Mouse (Mus musculus): ENCODE data around the gene Cab39l. TPM values are rescaled to one million over a fixed set of nuclear protein-coding genes. Genes with fewer than 3 reads are reported as not detected.

Gene Cab39l
- polyA plus RNA-seq, 1 experiment from 2014 or later = 28.0 TPM

DNA sequence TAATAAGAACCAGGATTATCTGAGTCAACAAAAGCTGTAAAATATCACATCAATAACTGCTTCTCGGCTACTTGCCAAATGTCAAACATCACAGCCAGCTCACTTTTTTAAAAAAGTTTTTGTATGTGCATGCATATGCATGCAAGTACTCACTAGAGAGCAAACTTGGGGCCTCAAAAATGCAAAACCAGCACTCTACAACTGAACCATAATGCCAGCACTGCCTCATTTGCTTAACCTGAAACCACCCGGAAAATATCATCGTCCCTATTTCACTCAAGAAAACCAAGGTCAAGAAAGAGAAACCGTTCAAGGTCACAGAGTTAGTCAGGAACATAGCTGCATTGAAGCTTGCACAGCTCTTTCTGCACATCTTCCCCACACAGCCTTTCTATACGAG lies 135.6 kb downstream of the Cab39l start:
- Histone ChIP-seq H3K36me3 (ENCODE audit: control insufficient read depth, insufficient read depth, low read length) (peaks cover 8% of the 10 kb centered on the region; the same call in 1 of the 2 replicates), H3K4me2 (replicated peaks; ENCODE audit: low read depth) (no peak overlapping the region), H3K27ac (replicated peaks) (no peak overlapping the region), H3K27me3 (ENCODE audit: control insufficient read depth, insufficient read depth, low read length) (no peaks in the 10 kb centered on the region), H3K9ac (ENCODE audit: low read length) (no peak overlapping the region), H3K4me3 (ENCODE audit: low read depth, low read length) (no peak overlapping the region), H3K9me3 (ENCODE audit: control insufficient read depth, low read length) (no peaks in the 10 kb centered on the region), H3K4me1 (replicated peaks; ENCODE audit: control insufficient read depth, insufficient read depth) (no peaks in the 10 kb centered on the region)
- DNase-seq (ENCODE audit: low spot score) (no peak), ATAC-seq (ENCODE audit: low FRiP score, low TSS enrichment) (no peak)
- TF ChIP-seq CTCF (IDR thresholded peaks at IDR 0.05; ENCODE audit: low read depth) = no peak
- no peak for TF ChIP-seq EP300 (optimal IDR thresholded peaks at IDR 0.05)
- WGBS = 82% methylated on average over 5 of the region's 5 CpGs

DNA sequence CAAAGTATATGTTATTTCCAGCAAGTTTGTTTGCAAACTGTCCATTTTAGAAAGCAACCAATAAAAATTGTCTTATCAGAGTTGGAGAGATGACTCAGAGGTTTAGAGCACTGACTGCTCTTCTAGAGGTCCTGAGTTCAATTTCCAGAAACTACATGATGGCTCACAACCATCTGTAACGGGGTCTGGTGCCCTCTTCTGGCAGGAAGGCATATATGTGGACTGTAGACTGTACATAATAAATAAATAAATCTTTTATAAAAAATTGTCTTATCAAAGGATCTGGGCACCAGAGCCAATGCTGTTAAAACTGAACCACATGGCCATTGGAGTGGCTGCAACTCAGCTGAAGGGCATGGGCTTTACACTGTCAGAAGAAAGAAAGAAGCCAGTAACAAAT lies 149.8 kb downstream of the Cab39l start:
- TF ChIP-seq EP300 (optimal IDR thresholded peaks at IDR 0.05) (no peak), CTCF (IDR thresholded peaks at IDR 0.05; ENCODE audit: low read depth) (peak; percentile 65)
- no peak overlapping the region for H3K4me2 ChIP-seq (replicated peaks; ENCODE audit: low read depth)
- ATAC-seq (ENCODE audit: low FRiP score, low TSS enrichment) (no peak), DNase-seq (ENCODE audit: low spot score) (no peak)
- no peak overlapping the region for H3K4me3 ChIP-seq (ENCODE audit: low read depth, low read length)
- H3K9me3 ChIP-seq (ENCODE audit: control insufficient read depth, low read length) = no peaks in the 10 kb centered on the region
- 77% methylated on average over 1 of the region's 1 CpGs for WGBS
- H3K4me1 ChIP-seq (replicated peaks; ENCODE audit: control insufficient read depth, insufficient read depth) = no peaks in the 10 kb centered on the region
- no peak overlapping the region for H3K27ac ChIP-seq (replicated peaks)
- no peaks in the 10 kb centered on the region for H3K27me3 ChIP-seq (ENCODE audit: control insufficient read depth, insufficient read depth, low read length)
- H3K36me3 ChIP-seq (ENCODE audit: control insufficient read depth, insufficient read depth, low read length) = peaks cover 20% of the 10 kb centered on the region
- H3K9ac ChIP-seq (ENCODE audit: low read length) = no peak overlapping the region

DNA sequence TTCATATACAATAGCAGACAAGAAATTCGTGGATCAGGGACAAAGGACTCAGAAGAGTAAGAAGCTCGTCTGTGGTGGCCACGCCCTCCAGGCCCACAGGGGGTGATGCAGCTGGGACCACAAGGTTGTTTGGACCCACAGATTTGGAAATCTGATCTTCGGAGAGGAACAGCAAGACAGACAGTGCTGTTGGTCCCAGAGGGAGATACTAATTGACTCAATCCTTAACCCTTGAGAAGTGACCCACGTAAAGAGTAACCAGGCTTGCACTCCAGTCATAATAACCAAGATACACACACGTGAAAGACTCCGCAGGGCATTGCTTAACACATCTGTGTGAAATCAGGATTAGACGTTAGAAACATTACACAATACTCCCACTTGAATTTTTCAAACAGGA lies 151.1 kb downstream of the Cab39l start:
- Histone ChIP-seq H3K27ac (replicated peaks) (no peak overlapping the region), H3K36me3 (ENCODE audit: control insufficient read depth, insufficient read depth, low read length) (peaks cover 11% of the 10 kb centered on the region), H3K9me3 (ENCODE audit: control insufficient read depth, low read length) (no peaks in the 10 kb centered on the region), H3K4me3 (ENCODE audit: low read depth, low read length) (no peak overlapping the region), H3K4me1 (replicated peaks; ENCODE audit: control insufficient read depth, insufficient read depth) (0 out of 2 replicates have a peak, but pooled peaks cover 1% of the 10 kb centered on the region), H3K27me3 (ENCODE audit: control insufficient read depth, insufficient read depth, low read length) (no peaks in the 10 kb centered on the region), H3K9ac (ENCODE audit: low read length) (no peak overlapping the region), H3K4me2 (replicated peaks; ENCODE audit: low read depth) (no peak overlapping the region)
- DNase-seq (ENCODE audit: low spot score) = no peak
- ATAC-seq (ENCODE audit: low FRiP score, low TSS enrichment) = no peak
- TF ChIP-seq CTCF (IDR thresholded peaks at IDR 0.05; ENCODE audit: low read depth) (no peak), EP300 (optimal IDR thresholded peaks at IDR 0.05) (no peak)
- 81% methylated on average over 8 of the region's 8 CpGs for WGBS

DNA sequence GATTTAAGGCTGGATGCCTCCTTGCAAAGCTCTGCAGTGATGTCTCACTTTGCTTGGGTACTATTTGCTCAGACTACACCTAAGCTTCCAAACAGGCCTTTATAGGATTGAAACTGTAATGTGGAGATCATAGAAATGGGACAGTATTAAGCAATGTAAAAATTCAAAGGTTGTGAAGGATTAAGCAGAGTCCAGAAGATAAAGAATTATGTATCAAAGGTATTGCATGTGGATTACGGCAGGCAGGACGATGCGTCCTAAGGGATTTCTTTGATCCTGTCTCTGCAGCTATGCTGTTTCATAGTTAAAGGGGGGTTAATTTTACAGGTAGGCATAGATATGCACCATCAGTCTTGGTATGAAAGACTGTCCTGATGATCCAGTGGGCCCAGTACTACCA lies 151.8 kb downstream of the Cab39l start:
- Histone ChIP-seq H3K36me3 (ENCODE audit: control insufficient read depth, insufficient read depth, low read length) (peaks cover 11% of the 10 kb centered on the region), H3K4me2 (replicated peaks; ENCODE audit: low read depth) (no peak overlapping the region), H3K9me3 (ENCODE audit: control insufficient read depth, low read length) (no peaks in the 10 kb centered on the region), H3K4me1 (replicated peaks; ENCODE audit: control insufficient read depth, insufficient read depth) (0 out of 2 replicates have a peak, but pooled peaks cover 3% of the 10 kb centered on the region), H3K9ac (ENCODE audit: low read length) (no peak overlapping the region), H3K4me3 (ENCODE audit: low read depth, low read length) (no peak overlapping the region), H3K27me3 (ENCODE audit: control insufficient read depth, insufficient read depth, low read length) (no peaks in the 10 kb centered on the region), H3K27ac (replicated peaks) (no peak overlapping the region)
- TF ChIP-seq CTCF (IDR thresholded peaks at IDR 0.05; ENCODE audit: low read depth) (no peak), EP300 (optimal IDR thresholded peaks at IDR 0.05) (no peak)
- WGBS = 90% methylated on average over 3 of the region's 3 CpGs
- DNase-seq (ENCODE audit: low spot score) (no peak), ATAC-seq (ENCODE audit: low FRiP score, low TSS enrichment) (no peak)

DNA sequence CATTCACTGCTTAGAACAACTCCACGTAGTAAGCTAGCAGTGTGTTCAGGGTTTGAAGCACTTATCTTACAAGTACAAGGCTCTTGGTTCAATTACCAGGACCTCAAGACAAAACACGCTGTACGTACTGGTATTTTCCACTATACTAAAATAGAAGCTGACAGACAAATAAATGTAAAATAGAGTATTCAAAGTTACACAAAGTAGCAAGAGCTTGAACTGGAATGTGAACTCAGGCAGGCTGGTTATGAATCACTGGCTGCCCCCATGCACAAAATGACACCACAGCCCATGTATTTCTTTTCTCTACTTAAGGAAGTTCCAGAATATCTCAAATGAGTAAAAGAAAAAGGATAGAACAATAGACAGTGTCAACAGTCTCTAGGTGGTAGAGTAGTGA lies 154.2 kb downstream of the Cab39l start:
- no peaks in the 10 kb centered on the region for H3K27me3 ChIP-seq (ENCODE audit: control insufficient read depth, insufficient read depth, low read length)
- H3K36me3 ChIP-seq (ENCODE audit: control insufficient read depth, insufficient read depth, low read length) = no peaks in the 10 kb centered on the region
- H3K9me3 ChIP-seq (ENCODE audit: control insufficient read depth, low read length) = no peaks in the 10 kb centered on the region
- H3K27ac ChIP-seq (replicated peaks) = no peak overlapping the region
- H3K4me2 ChIP-seq (replicated peaks; ENCODE audit: low read depth) = no peak overlapping the region
- no peak for DNase-seq (ENCODE audit: low spot score)
- H3K9ac ChIP-seq (ENCODE audit: low read length) = no peak overlapping the region
- no peak for TF ChIP-seq CTCF (IDR thresholded peaks at IDR 0.05; ENCODE audit: low read depth)
- ATAC-seq (ENCODE audit: low FRiP score, low TSS enrichment) = no peak
- H3K4me3 ChIP-seq (ENCODE audit: low read depth, low read length) = no peak overlapping the region
- WGBS = 91% methylated on average over 3 of the region's 3 CpGs
- 0 out of 2 replicates have a peak, but pooled peaks cover 3% of the 10 kb centered on the region for H3K4me1 ChIP-seq (replicated peaks; ENCODE audit: control insufficient read depth, insufficient read depth)

DNA sequence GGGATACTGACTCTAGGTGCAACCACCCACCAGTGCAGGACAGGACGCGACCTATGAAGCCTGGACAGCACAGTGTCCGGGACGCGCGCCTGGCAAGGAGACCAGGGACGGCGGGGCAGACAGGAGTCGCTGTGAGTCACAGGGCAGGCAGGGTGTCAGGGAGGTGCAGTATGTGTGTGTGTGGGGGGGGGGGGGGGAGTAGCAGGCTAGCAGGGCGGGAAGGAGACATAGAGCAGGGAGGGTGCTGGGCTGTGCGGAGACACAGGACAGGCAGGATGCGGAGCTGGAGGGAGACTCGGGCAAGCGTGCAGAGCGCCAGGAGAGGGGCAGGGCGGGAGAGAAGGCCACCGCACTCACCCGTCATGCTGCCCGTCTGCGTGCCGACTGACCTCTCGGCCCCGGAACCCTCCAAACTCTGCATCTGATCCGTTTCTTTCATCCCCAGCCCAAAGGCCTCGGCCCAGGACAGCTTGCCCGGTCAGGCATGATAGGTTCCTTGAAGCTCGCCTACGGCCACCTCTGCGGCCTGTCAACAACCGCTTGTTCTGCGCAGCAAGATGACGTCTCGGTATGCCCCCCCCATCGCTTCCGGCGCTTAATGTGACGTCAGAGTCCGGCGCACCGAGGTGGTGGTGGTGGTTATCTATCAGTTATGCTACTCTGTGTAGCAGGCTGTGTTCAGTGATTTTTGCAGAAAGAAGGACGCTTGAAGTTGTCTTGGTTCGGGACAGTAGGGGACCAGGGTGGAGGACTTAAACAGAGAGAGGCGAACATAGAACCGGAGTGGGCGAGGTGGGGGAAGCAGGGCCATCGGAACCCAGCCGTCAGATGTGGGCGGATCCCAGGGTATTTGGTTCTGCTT lies 156.9 kb downstream of the Cab39l start, which contains the start of gene Cdadc1:
TSS of gene Cdadc1 (minus strand) at position 562 of the 862 bp plus-strand sequence.
- H3K27me3 ChIP-seq (ENCODE audit: control insufficient read depth, insufficient read depth, low read length) = no peaks in the 10 kb centered on the region
- H3K27ac ChIP-seq (replicated peaks) = peak within 1 kb of the TSS; percentile 75
- H3K36me3 ChIP-seq (ENCODE audit: control insufficient read depth, insufficient read depth, low read length) = no peaks in the 10 kb centered on the region
- TF ChIP-seq CTCF (IDR thresholded peaks at IDR 0.05; ENCODE audit: low read depth) (peak; percentile 56; the same call in 1 of the 2 replicates), EP300 (optimal IDR thresholded peaks at IDR 0.05) (no peak)
- WGBS = under 1% methylated on average over 48 of the region's 48 CpGs
- no peaks in the 10 kb centered on the region for H3K9me3 ChIP-seq (ENCODE audit: control insufficient read depth, low read length)
- H3K4me1 ChIP-seq (replicated peaks; ENCODE audit: control insufficient read depth, insufficient read depth) = 0 out of 2 replicates have a peak, but pooled peaks cover 3% of the 10 kb centered on the region
- DNase-seq (ENCODE audit: low spot score) (peak; percentile 97), ATAC-seq (ENCODE audit: low FRiP score, low TSS enrichment) (peak; percentile 93)
- peak within 1 kb of the TSS; percentile 75 for H3K4me2 ChIP-seq (replicated peaks; ENCODE audit: low read depth)
- peak within 1 kb of the TSS; percentile 92 for H3K9ac ChIP-seq (ENCODE audit: low read length)
- peak within 1 kb of the TSS; percentile 83 for H3K4me3 ChIP-seq (ENCODE audit: low read depth, low read length)
